Mouse (Mus musculus): ENCODE data around the gene Spata5. TPM values are rescaled to one million over a fixed set of nuclear protein-coding genes. Genes with fewer than 3 reads are reported as not detected.

Gene Spata5
- total RNA-seq, 2 experiments from 2014 or later = 64.1 to 116 TPM

DNA sequence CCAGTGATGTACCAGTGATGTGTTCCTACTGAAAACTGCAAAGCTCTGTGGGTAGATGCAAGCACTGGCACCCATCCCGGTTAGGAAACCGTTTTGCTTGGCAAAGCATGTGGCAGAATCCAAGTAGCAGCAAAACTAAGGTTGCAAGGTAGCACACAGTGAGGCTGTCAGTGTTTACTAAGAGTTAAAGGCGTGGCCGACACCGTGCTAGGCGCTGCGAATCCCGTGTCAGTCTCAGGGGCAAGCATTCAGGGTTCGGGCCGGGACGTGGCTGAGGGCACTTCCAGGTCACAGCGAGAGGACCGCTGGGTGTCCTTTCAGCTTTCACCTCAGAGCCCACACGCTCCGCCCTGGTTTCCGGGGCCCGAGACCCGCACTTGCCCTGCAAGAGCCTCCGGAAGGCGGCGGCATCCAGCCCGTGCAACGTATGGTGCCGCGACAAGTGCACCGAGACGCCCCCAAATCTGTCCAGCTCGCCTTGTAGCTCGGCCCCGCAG is 687 bp upstream of the Spata5 start:
- ATAC-seq (replicated peaks; ENCODE audit: poor library complexity, severe bottlenecking) = peak; percentile 40

DNA sequence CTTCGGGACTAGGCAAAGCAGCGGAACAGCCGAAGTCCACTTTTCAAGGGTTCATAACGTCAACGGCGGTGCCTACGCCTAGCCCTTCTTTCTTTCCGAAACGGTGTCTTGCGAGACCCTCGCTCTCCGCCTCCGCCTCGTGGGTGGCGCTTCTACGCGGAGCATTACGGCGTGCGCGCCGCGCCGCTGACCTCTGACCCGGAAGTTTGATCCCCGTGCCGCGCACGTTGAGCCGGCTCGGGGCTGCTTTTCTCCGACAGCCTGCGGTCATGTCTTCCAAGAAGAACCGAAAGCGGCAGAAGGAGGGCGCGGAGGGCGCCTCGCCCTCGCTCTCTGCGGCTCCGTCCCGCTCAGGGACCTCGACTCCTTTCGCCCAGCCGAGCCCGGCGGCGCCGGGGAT is 376 bp downstream of the Spata5 start, which contains the start of gene Nudt6:
Gene Nudt6, minus strand, starts transcription at position 140 of the 400 bp plus-strand sequence.
- ATAC-seq (replicated peaks; ENCODE audit: poor library complexity, severe bottlenecking) = peak; percentile 65

DNA sequence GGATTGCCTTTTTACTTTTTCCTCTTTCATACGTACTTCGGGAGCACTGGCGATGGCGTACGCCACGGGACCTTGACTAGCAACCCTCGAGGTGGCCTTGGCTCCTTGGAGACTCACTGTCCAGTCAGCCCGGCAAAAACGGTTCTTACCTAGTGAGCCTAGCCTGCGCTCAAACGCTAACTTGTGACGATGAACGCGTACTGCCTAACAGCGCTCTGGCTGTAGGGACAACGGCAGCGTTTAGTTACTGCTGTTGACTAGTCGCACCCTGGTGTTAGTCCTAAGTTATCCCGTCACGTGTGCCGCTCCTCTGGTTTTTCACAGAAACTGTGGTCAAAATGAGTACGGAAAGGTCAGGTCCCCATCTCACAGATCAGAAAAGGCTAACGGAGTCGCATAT is 945 bp downstream of the Spata5 start:
- ATAC-seq (replicated peaks; ENCODE audit: poor library complexity, severe bottlenecking) = no peak

DNA sequence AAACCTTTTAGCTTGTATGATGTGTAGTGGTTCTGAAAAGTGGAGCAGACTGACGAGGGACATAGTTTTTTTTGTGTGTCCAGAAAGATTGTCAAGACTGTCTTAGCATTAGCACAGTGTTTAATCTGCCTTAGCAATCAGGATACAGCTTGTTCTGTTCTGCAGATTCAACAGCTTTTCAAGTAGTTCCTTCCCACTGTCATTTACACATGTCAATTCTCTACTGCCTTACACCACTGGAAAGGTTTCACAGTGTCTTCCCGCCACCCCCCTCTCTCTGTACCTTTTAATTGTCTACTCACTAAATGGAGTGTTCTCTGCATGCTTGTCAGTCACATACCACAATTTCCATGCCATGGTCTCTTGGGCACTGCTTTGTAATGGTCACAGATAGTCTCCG is 1.5 kb downstream of the Spata5 start:
- ATAC-seq (replicated peaks; ENCODE audit: poor library complexity, severe bottlenecking) = no peak

DNA sequence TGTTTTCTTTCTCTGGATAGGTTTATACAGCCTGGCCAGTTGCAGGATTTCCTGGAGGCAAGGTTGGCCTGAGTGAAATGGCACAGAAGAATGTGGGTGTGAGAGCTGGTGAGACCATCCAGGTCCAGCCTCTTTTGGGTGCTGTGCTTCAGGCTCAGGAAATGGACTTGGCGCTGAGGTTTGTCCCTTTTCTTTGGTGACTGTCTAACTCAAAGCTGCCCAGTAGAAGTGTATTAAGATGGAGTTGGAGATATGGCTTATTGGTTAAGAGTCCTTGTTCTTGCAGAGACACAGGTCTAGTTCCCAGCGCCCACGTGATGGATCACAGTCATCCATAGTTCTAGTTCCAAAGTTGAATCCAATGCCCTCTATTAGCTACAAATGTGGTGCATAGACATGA is 6.4 kb downstream of the Spata5 start:
- no peak for ATAC-seq (replicated peaks; ENCODE audit: poor library complexity, severe bottlenecking)

DNA sequence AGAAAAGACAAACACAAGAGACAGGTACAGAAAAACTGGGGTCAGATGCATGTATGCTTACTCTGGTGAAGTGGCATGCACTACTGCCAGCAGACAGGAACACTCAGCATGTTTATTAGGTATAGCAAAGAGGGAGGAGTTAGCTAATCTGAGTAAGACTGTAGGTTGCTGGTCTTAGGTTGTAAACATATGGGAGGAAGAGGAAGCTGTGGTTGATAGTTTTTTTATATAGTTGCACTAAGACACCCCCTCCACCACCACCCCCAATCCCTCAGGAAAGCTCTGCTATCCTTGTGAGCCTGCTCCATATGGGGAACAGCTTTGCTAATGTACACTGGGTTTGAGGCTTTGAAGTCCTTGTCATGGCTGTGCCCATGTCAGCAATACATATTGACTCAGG is 10.7 kb downstream of the Spata5 start:
- ATAC-seq (replicated peaks; ENCODE audit: poor library complexity, severe bottlenecking) = peak; percentile 56

DNA sequence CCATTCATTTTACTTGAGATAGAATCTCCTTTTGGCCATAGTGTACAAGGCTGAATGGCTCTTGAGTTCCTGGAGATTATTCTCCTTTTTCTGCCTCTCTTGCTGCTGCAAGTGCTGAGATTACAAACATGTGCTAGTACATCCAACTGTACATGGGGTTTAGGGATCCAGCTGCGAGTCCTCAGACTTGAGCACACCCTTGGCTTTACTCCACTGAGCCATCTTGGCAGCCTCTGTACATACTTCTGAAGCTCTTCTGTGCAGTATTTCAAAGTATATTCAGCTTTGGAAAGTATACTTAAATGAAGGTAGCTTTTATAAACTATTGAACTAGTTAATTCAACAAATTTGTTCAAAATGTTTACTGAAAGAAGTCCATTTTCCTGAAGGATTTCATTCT is 20.1 kb downstream of the Spata5 start:
- no peak for ATAC-seq (replicated peaks; ENCODE audit: poor library complexity, severe bottlenecking)

DNA sequence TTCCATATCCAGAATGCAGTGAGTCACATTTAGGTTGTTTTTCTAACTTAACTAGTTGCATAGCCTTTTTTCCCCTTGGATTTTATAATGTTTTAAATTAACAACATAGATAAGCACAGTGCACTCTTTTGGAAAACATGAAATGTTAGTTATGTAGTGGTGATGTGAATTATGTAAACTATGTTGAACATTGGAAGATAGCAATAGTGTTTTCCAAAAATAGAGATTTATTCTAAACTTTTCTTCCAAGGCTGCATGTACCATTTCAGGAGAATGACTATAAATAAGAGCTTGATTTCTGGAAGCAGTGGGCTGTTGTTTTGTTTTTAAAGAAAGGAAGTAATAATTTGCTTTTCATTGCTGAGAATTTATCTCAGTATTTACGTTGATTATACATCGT is 23.7 kb downstream of the Spata5 start:
- ATAC-seq (replicated peaks; ENCODE audit: poor library complexity, severe bottlenecking) = no peak

DNA sequence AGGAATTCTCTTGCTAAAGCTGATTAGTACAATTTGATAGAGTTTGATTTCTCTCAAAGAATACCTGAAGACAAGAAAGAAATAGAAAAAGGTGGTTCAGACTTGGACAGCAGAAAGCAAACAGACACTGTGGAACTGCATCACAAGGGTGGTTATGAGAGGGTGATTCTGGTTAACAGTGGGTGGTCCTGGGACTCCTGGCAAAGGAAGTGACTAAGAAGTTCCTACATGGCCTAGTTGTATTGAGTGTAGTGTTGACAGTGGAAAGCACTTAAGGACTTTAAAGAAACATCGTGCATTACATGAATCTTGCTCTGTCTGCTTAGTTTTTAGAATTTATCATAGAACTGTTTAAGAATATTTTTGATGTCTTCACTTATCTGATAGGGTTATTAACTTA is 36.3 kb downstream of the Spata5 start:
- ATAC-seq (replicated peaks; ENCODE audit: poor library complexity, severe bottlenecking) = no peak

DNA sequence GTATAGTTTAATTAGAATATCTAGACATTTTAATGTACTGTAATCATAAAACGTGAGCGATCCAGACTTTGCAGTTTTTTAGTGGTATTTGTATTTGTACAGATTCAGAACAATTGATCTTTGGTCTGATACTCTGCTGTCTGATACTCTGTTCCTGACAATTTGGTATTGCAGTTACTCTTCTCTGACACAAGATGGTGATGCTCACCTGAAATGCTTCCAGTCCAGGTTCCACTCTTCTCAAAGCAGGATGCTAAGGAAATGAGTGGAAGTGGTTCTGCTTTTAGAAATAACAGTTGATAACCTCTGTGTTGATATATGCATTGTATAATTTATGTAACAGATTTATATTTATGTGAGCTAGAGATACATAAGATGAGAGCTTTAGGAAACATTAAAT is 48.5 kb downstream of the Spata5 start:
- no peak for ATAC-seq (replicated peaks; ENCODE audit: poor library complexity, severe bottlenecking)

DNA sequence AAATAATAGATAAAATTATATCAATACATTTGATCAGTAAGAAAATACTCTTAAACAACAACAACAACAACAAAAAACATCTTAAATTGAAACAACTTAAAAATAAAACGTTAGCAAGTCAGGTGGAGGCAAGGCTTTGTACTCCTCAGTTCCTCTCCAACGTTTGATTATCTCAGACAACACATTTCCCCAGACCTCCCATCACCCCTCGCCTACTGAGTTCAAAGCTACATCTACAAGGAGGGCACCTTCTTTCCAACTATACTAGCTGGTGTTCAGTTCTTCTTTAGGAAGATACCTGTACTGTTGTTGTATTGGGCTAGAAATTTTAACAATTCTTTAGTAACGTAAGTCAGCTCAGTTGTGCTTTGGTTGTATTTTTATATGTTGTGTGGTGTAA is 49.7 kb downstream of the Spata5 start:
- no peak for ATAC-seq (replicated peaks; ENCODE audit: poor library complexity, severe bottlenecking)

DNA sequence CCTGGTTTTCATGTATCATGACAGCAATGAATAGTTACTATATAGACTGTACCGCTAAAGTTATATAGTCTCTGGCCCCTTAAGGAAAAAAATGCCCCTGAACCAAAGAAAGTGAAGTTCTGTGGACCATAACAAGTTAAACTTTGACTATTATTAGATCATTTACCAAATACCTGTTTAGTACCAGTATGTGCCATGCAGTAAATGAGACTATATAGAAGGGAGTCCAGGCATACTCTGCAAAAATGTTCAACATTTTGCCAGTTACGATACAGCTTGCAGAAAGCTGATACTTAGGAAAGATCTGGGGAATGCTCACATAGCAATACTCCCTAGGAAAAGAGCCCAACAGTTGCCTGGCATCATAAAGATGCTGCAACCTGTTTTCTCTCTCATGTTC is 51.2 kb downstream of the Spata5 start:
- no peak for ATAC-seq (replicated peaks; ENCODE audit: poor library complexity, severe bottlenecking)

DNA sequence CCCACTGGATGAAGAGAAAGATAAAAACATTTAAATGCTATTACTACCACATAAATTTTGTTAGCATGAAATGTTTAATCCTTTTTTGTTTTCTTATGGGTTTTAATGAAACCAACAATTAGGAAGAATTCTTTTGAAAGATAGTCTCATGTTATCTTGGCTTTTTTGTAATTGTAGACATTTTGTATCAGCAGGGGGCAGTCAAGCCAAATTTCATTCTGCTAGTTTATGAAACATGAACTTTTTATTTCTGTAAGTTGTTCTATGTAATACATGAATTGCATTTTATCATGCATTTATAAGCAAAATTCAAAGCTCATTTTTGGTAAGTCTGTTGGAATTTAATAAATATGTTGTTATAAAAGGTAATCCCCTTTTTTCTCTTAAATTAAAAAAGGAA is 52.8 kb downstream of the Spata5 start:
- ATAC-seq (replicated peaks; ENCODE audit: poor library complexity, severe bottlenecking) = no peak

DNA sequence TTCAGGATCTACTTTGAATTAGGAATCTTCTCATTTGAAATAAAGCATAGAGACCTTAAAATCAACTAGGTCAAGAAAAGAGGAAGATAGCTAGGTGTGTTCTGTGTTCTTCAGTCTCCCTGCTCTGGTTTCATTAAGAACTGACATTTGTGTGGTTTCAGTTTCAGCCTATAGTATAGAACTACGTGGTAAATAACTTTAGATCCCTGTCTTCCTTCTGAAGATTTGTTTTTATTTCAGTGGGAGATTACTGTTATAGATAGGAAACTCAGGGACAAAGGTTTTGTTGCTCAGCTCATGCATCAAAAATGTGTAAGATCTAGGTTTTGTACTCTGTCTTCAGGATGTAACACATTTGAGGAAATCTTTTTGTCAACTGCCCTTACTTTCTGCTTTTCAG is 56.8 kb downstream of the Spata5 start:
- peak; percentile 55 for ATAC-seq (replicated peaks; ENCODE audit: poor library complexity, severe bottlenecking)

DNA sequence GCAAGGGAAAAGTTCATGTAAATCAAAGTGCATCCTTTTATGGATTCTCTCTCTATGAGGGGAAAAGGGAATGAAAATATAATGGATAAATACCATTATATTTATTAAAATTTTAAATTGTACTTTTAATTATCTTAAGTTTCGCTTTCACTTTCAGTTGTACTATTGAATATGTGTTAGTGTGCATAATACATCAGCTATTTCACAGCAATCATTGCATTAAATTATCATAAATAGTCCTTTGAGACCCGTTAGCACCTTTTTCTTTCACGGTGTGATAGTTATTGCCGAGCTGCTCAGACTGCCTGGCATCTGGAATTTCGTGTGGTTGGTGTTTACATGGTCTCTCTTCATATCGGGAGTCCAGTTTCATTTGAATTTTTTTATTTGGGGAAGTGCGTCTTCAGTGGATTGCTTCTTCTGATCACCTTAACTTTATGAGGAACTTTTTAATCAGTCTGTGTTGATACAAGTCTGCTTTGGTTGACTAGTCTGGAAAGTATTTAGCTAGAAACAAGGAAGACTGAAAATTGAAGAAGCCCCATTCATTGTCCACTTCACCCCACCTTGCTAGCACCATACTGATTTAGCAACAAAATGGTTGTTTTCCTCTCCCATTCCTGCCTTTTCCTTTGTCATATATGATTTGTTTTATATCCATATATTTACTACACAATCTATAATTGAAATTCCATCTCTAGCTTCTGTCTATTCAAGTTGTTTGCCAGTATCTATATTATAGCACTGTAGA is 57.9 kb downstream of the Spata5 start:
- peak; percentile 37; the same call in 1 of the 2 replicates for ATAC-seq (replicated peaks; ENCODE audit: poor library complexity, severe bottlenecking)

DNA sequence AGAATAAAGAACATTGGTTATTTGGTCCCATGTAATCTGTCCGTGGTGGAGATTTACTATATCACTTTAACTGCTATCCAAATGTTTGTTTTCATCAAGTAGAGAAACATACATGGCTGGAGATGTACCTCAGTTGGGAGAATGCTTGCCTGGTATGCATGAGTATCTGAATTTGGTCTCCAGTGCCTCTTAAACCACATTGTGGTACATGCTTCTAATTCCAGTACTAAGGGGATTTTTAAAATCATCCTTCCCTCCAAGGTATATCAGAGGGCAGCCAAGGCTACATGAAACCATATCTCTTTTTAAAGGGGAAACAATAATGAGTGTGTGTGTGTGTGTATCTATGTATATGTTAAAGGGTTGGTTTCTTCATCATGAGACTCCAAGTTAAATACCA is 60.1 kb downstream of the Spata5 start:
- ATAC-seq (replicated peaks; ENCODE audit: poor library complexity, severe bottlenecking) = no peak

DNA sequence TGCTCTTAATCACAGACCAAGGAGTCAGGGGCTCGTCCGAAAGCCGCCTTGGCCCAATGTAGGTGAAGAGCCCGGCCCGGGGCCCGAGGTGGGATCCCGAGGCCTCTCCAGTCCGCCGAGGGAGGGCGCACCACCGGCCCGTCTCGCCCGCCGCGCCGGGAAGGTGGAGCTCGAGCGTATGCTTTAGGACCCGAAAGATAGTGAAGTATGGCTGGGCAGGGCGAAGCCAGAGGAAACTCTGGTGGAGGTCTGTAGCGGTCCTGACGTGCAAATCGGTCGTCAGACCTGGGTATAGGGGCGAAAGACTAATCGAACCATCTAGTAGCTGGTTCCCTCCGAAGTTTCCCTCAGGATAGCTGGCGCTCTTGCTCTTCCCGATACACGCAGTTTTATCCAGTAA is 61.6 kb downstream of the Spata5 start:
- ATAC-seq (replicated peaks; ENCODE audit: poor library complexity, severe bottlenecking) = no peak

DNA sequence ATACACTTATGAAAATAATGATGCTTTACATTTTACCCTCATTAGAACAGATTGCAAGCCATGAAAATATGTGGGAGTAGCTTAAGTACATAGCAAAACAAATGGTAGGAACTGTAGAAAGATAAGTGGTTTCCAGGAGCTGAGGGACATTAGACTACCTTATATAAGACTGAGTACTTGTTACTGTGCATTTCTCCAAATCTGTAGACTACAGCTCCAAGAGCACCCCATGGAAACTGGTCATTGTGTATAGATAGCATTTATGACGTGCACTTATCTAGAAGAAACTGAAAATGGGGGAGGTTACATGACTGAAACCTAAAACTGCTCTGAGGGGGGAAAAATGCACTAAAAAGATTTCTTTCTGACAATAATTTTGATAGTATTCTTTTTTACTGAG is 63.0 kb downstream of the Spata5 start:
- no peak for ATAC-seq (replicated peaks; ENCODE audit: poor library complexity, severe bottlenecking)

DNA sequence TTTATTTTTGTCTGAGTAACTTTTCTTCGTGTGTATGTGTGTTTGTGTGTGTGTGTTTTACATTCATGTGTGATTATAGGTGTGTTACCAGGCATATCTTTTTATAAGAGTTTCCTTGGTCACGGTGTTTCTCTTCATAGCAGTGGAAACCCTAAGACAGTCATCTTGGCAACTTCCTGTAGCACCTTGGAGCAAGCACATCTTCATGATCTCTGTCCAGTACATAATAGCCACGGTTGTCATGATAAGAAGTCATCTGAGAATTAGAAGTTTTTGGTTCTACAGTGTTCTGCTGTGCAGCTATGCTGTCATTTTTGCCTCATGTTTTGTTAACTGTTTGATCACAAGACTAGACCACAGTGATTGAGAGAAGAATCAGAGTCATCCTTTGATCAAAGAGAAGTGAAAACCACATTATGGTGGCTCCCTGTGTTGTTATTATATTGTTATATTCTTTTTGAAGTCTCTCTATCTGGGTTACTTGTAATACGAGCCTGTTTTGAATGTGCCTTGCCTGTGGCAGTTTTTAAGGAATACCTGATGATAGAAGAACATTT is 64.1 kb downstream of the Spata5 start:
- no peak for ATAC-seq (replicated peaks; ENCODE audit: poor library complexity, severe bottlenecking)

DNA sequence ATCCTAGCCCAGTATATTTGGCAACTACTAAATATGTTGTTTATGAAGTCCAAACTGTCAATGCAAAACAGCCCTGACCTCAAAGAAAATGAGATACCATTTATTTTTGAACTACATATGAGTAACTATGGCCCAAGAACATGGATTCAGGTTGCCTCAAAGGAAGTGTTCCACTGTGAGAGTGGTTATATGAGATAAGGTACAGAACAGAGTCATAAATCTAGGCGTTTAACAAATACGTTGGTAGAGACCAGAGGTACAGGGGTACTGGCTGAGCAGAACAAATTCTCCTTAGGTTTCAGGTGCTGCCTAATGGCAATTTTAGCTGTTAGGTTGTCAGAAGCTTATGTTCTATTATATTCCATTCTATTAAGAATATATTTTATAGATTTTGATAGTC is 67.9 kb downstream of the Spata5 start:
- no peak for ATAC-seq (replicated peaks; ENCODE audit: poor library complexity, severe bottlenecking)

DNA sequence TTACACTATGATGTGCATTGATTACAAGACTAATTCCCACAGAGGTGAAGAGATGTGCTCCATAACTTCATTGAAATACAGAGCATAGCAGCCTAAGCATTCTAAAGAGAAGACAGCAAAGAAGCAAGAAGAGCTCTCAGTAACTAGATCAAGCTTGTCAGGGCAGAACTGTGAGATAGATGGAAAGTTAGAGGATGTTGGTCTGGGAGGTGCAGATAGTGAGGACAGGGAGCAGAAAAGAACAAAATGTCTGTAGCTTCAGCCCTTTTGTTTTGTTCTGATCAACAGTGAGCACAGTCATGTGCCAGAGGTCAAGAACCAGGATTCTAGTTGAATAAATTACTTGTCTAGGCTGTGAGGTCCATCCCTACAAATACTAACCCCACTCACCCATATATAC is 68.5 kb downstream of the Spata5 start:
- ATAC-seq (replicated peaks; ENCODE audit: poor library complexity, severe bottlenecking) = no peak

DNA sequence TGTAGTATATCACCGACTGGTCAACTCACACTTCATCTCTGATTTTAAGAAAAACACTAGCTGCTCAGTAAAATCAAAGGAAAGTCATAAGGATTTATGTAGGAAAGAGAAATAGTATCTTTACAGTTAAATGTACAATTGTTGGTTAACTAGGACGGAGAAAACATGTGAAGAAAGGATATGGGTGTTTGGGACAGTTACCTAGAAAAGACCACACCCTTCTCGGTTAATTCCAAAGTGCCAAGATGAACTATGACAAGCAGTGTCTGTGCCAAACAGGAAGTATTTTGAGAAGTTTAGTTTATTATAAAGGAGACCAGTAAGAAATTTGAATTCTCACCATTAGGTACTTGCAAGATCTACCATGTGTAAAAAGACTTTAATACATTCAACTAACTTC is 70.3 kb downstream of the Spata5 start:
- no peak for ATAC-seq (replicated peaks; ENCODE audit: poor library complexity, severe bottlenecking)
